Mouse (Mus musculus) left cerebral cortex, postnatal 4 days (tissue): ENCODE results near the gene Tmem268. TPM values are rescaled to one million over a fixed set of nuclear protein-coding genes. Genes with fewer than 3 reads are reported as not detected.
A peak's percentile ranks its signal among the peaks of the same experiment; 100 is the strongest.

ENCODE experiments used
- DNase-seq: peaks from one replicate; pipeline ENCODE4 v3.0.0-alpha.2; 2022
- intact Hi-C: fragments of 180-260 bp; cut with DNase I; formaldehyde crosslinking; loops from one replicate; pipeline ENCODE4 v1.15.1; 2025
- total RNA-seq, 2 experiments: library from RNA; stranded (reverse); gene quantifications; 2 replicates each; pipeline ENCODE4 v1.2.3; 2021

Gene Tmem268
- total RNA-seq, 2 experiments from 2014 or later, result 3.9 to 4.4 TPM

DNA sequence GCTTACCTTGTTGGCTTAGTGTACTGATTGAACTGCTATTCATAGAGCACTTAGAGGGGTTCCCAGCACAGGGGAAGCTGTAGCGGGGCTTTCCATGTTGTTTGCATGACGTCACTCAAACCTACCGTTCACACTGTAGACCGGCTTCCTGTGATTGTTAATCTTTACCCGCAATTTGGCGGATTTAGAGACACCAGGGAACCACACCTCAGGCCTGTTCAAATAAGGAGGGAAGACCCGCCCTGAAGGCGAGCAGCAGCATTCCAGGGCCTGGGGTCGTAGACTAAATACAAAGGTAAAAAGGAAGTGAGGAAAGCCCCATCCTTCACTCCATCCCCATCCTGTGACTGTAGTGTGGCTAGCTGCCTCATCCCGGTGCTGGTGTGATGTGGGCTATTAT, 36.7 kb downstream of the Tmem268 start:
- no peak for DNase-seq
- intact Hi-C loops, result no loop called here

- intact Hi-C loops, result no loop called here
These were observed 37.4 kb downstream of the Tmem268 start for GRCm38 (mm10) chr4:63596010-63596409.

DNA sequence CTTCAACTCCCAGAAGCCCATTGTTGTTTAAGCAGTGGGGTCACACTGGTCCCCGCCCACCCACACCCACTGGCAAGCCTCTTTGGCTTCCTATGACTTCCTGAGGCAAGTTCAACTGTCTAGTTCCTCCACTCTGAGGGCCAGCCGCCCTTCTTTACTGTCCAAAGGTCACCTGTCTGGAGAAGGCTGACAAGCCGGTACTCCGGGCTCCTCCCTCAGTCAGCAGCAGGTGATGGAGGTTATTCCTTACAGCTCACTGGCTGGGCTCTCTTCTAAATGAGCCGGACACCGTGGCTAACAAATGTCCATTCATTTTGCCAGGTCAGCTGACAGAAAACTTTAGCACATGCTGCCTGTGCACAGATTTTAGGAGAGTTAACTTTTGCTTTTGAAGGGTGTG, 42.2 kb downstream of the Tmem268 start:
- DNase-seq, result no peak
- intact Hi-C loops, result no loop called here

More at GRCm38 (mm10) chr4:63596010-63596409, 37.4 kb downstream of the Tmem268 start:
- no peak for DNase-seq

DNA sequence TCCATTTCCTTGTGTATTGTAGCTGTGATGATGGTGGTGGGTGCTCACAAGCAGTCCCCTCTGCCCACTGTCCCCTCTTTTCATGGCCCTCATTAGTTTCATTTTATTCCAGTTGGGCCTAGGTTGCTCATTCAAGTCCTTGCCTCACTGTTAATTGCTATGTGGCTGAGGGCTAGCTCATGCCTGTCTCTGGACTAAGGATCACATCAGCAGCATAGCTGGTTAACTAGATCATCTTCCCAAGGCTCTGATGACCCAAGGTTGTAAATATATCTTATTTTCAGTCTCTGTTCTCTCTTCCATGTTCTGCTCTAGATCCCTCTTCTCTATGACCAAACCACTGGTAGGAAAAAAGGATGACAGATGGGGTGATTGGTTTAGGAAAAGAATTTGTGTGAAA, 42.7 kb downstream of the Tmem268 start:
- DNase-seq, result no peak
- intact Hi-C loops, result no loop called here

DNA sequence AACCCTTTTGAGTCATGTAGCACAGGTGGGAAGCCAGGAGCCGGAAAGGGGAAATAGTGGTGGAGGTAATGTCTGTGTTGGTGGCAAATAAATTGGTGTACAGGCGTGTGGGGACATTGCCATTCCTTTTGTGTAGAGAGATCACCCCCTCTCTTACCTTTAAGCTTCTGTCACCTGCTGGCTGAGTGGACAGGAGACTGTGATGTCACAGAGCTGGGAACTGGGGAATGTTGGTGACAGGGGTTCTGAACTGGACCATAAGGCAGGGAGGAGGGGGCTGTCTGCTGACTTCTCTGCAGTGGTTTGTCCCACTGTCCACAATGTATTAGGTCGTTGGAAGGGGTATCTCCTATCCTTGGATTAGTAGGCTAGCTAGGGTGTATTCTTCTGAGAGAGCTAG, 46.4 kb downstream of the Tmem268 start, which contains the start of gene Gm11213:
Gm11213 (minus strand) TSS at position 317 of the 400 bp plus-strand sequence.
- DNase-seq, result no peak
- intact Hi-C loops, result no loop called here

DNA sequence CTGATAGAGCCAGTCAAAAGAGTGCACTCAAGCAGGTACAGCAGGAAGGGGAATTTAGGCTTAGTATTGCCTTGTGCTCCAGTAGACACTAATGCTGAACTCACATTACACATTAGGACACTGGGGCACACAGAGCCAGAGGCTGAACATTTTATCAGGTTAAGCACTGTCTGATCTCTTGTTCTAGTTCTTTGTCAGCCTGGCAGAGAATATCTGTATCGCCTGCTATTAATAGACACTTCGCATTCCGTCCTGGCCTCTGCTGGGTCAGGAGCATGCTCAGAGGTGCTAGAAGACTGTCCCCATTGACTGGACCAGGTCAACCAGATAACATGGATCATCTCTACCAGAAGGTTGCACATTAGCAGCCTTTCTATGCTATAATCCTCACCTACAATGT, 47.0 kb downstream of the Tmem268 start:
- no peak for DNase-seq
- intact Hi-C loops, result no loop called here

DNA sequence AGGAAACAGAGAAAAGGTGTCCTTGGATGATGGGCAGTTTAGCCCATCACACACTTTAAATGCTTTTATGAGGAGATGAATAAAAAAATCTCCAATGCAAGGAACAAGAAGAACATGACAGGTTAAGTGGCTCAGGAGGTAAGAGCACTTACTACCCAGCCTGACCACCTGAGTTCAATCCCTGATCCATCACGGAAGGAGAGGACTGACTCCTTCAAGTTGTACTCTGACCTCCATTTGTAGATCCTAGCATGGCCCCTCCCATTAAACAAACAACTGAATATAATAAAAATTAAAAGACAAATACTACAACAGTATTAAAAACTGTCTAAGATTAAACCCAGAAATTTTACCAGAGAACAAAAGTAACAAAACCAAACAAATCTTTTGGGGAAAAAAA, 47.4 kb downstream of the Tmem268 start:
- DNase-seq, result no peak
- intact Hi-C loops, result no loop called here

GRCm38 (mm10) chr4:63608391-63608790, 49.8 kb downstream of the Tmem268 start:
- no peak for DNase-seq
- intact Hi-C loops, result no loop called here

DNA sequence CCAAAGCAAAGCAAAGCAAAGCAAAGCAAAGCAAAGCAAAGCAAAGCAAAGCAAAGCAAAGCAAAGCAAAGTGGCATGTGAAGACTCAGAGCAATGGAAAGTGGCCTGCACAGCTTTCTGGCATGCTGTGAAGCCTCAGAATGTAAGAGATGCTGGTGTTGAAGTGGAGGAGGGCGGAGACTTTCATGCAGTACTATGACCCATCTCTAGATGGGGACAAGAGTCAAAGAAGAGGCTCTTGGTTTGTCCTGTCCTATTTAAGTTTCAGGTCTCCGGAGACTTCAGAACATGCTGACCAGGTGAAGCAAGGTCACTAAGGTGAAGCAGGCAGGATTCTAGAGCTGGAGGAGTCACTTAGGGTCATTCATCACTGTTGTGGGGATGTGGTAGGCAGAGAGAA, 63.3 kb downstream of the Tmem268 start:
- DNase-seq, result no peak
- intact Hi-C loops, result no loop called here

- intact Hi-C loops, result no loop called here
- DNase-seq, result peak; percentile 35
These were observed 63.8 kb downstream of the Tmem268 start, which contains the start of gene Tex48 for GRCm38 (mm10) chr4:63622378-63622835. Gene Tex48 (minus strand): TSS chr4:63622428.

DNA sequence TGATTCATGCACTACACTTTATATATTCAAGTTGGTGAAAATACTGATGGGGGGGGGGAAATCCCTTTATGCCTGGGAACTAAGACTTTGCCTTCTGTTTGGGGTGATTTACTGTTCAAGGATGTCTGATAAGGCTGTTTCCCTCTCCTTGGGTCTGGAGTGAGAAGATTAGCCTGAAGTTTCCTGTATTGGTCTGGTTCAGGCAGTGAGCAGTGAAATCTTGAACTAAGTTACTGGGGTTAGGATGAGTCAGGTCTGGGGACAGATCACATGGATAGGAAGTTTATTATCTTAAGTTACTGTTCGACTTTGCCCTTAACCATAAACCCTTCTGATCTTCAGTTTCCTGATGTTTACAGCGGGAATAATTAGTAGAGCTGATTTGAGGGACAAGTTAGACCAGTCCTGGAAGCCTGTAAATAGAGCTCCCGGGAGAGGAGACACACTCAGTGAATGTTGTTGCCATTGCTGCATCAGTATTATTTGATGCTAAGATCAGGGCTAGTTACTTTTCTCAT, 67.0 kb downstream of the Tmem268 start:
- intact Hi-C loops, result no loop called here
- no peak for DNase-seq

- intact Hi-C loops, result no loop called here
- no peak for DNase-seq
These were observed 68.5 kb downstream of the Tmem268 start for GRCm38 (mm10) chr4:63627111-63627510.

DNA sequence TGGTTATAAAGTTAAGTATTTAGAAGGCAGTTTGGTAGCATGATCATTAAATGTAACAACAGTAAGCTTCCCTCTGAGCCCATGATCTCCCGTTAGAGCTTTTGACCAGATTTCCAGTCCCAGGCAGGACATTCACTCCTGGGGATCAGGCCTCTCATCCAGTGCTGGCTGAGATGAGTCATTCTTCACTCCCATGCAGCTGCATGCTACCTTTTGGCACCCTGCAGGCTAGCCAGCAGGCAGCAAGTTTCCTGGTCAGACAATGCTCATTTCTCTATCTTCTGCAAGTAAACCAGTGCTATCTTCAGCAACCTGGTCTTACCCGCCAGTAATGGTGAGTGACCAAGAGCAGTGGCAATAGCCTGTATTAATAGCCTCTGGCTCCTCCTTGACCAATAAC, 74.6 kb downstream of the Tmem268 start:
- intact Hi-C loops, result no loop called here
- DNase-seq, result no peak

Other genes starting within 250 kb of the Tmem268 start
- not detected for gene Orm1, start 214.2 kb upstream of the Tmem268 start, total RNA-seq
- not detected for gene Orm3, start 202.6 kb upstream of the Tmem268 start, total RNA-seq
- not detected for gene Orm2, start 196.3 kb upstream of the Tmem268 start, total RNA-seq
- 1 to 10 TPM; 6.1 to 6.9 TPM for gene Akna, start 155.4 kb upstream of the Tmem268 start, total RNA-seq
- 10 to 100 TPM; 24.9 to 28.6 TPM for gene Whrn, start 62.8 kb upstream of the Tmem268 start, total RNA-seq
- 100 to 1,000 TPM; 142 to 154 TPM for gene Atp6v1g1, start 14.0 kb upstream of the Tmem268 start, total RNA-seq
- not detected for gene Gm11213, start 46.5 kb downstream of the Tmem268 start, total RNA-seq
- gene Tex48, start 63.6 kb downstream of the Tmem268 start, total RNA-seq, result not detected
- not detected for gene Gm11214, start 104.6 kb downstream of the Tmem268 start, total RNA-seq
- not detected for gene Tnfsf15, start 186.3 kb downstream of the Tmem268 start, total RNA-seq